22 mouse cellular contexts compared by ENCODE assay signal in genomic region chr5:37221563-37221962, GRCm38 (mm10). TPM values are rescaled to one million over a fixed set of nuclear protein-coding genes. Genes with fewer than 3 reads are reported as not detected.
DNase-seq lines count a peak whose midpoint lies in the region; ATAC-seq and TF ChIP-seq lines count a peak whose summit lies in the region.
"Had no signal": no experiment of that assay in that cellular context is flagged by ENCODE, and none has a peak within 500 bp of the region (broad histone marks: within the 10 kb centered on the region; RNA-seq: fewer than 3 reads in every experiment).

No protein-coding gene starts in this region.

- H3K4me1 ChIP-seq in midbrain, embryonic 11.5 days (ENCODE audit: control insufficient read depth, insufficient read depth, low read length) = 0 out of 2 replicates have a peak, but pooled peaks cover 2% of the 10 kb centered on the region
- H3K4me1 ChIP-seq in midbrain, postnatal 0 days (ENCODE audit: insufficient read depth, low read length) = no peaks in the 10 kb centered on the region
- H3K4me1 ChIP-seq: heart, embryonic 15.5 days; kidney, embryonic 15.5 days; limb, embryonic 12.5 days; liver, embryonic 12.5 days had no signal

- peak overlapping the region; percentile 44 for H3K27ac ChIP-seq in midbrain, embryonic 11.5 days (ENCODE audit: low read depth, low read length)
- H3K27ac ChIP-seq in midbrain, postnatal 0 days (ENCODE audit: low read depth, low read length) = no peak overlapping the region
- H3K27ac ChIP-seq: heart, embryonic 15.5 days; kidney, embryonic 15.5 days; limb, embryonic 12.5 days; liver, embryonic 12.5 days had no signal

- no peak overlapping the region for H3K9ac ChIP-seq in midbrain, embryonic 11.5 days (ENCODE audit: low read length)
- no peak overlapping the region for H3K9ac ChIP-seq in midbrain, postnatal 0 days (replicated peaks; ENCODE audit: low read length, poor library complexity, severe bottlenecking)
- H3K9ac ChIP-seq: heart, embryonic 15.5 days; kidney, embryonic 15.5 days; limb, embryonic 12.5 days; liver, embryonic 12.5 days had no signal

- no peak overlapping the region for H3K4me2 ChIP-seq in midbrain, embryonic 11.5 days
- H3K4me2 ChIP-seq in midbrain, postnatal 0 days (ENCODE audit: low read depth, low read length, poor library complexity, severe bottlenecking) = no peak overlapping the region
- H3K4me2 ChIP-seq: heart, embryonic 15.5 days; kidney, embryonic 15.5 days; limb, embryonic 12.5 days; liver, embryonic 12.5 days had no signal

- H3K27me3 ChIP-seq in midbrain, embryonic 11.5 days (ENCODE audit: control insufficient read depth, insufficient read depth, low read length) = no peaks in the 10 kb centered on the region
- no peaks in the 10 kb centered on the region for H3K27me3 ChIP-seq in midbrain, postnatal 0 days (ENCODE audit: insufficient read depth, low read length)
- H3K27me3 ChIP-seq: kidney, embryonic 15.5 days; liver, embryonic 12.5 days had no signal

- no peaks in the 10 kb centered on the region for H3K9me3 ChIP-seq in midbrain, embryonic 11.5 days (ENCODE audit: control insufficient read depth, low read length)
- no peaks in the 10 kb centered on the region for H3K9me3 ChIP-seq in midbrain, postnatal 0 days (ENCODE audit: low read length)
- H3K9me3 ChIP-seq: heart, embryonic 15.5 days; kidney, embryonic 15.5 days; limb, embryonic 12.5 days; liver, embryonic 12.5 days had no signal

- peak; percentile 52 for DNase-seq in embryo, embryonic 11 days
- no peak for DNase-seq in embryo, embryonic 10 days (ENCODE audit: low spot score)
- peak; percentile 82 for DNase-seq in midbrain, embryonic 11.5 days (ENCODE audit: low spot score, missing footprints)
- no peak for DNase-seq in midbrain, postnatal 0 days (ENCODE audit: low spot score)
- peak; percentile 71 for DNase-seq in mesoderm, embryonic 11.5 days (ENCODE audit: low read depth, low spot score)
- no peak for DNase-seq in lung, postnatal 14 days
- DNase-seq in frontal cortex, postnatal 14 days (ENCODE audit: low spot score in 2 of 2) = no peak
- DNase-seq: adrenal gland, postnatal 14 days; cerebellum, postnatal 10 days; gastrocnemius, postnatal 10 days; heart, postnatal 4 days; lung, adult 2 months; lung, postnatal 4 days; spleen, adult 18-20 months; thymus, postnatal 25 days had no signal

- no peak overlapping the region for H3K4me3 ChIP-seq in midbrain, embryonic 11.5 days (ENCODE audit: low read depth, low read length)
- no peak overlapping the region for H3K4me3 ChIP-seq in midbrain, postnatal 0 days (ENCODE audit: low read depth, low read length)
- H3K4me3 ChIP-seq: heart, embryonic 15.5 days; kidney, embryonic 15.5 days; limb, embryonic 12.5 days; liver, embryonic 12.5 days had no signal

- WGBS in midbrain, embryonic 11.5 days = 60% methylated on average over 6 of the region's 6 CpGs
- WGBS in midbrain, postnatal 0 days = 49% methylated on average over 6 of the region's 6 CpGs

- H3K36me3 ChIP-seq in midbrain, embryonic 11.5 days (ENCODE audit: control insufficient read depth, insufficient read depth, low read length) = no peaks in the 10 kb centered on the region
- H3K36me3 ChIP-seq in midbrain, postnatal 0 days (ENCODE audit: insufficient read depth, low read length) = no peaks in the 10 kb centered on the region
- H3K36me3 ChIP-seq: heart, embryonic 15.5 days; kidney, embryonic 15.5 days; limb, embryonic 12.5 days; liver, embryonic 12.5 days had no signal

- ATAC-seq in midbrain, embryonic 11.5 days (ENCODE audit: low FRiP score) = peak; percentile 52; the same call in 1 of the 2 replicates
- ATAC-seq in midbrain, postnatal 0 days (ENCODE audit: low FRiP score) = no peak
- ATAC-seq: CD4-positive, CD25-positive, alpha-beta regulatory T cell, adult 4 months; intestine, postnatal 0 days; liver, embryonic 12.5 days; Patski had no signal

- TF ChIP-seq CTCF in midbrain, postnatal 0 days (IDR thresholded peaks at IDR 0.05) = no peak

RNA-seq across cellular contexts. Expression of gene Crmp1, which starts 20.2 kb away (rescaled TPM):
- polyA plus RNA-seq in midbrain, embryonic 11.5 days (2014; fragmentation: Nextera tagmentation; extraction: Ambion mirVana) = 272 and 295 TPM in 2 replicates
- total RNA-seq in midbrain, postnatal 0 days (2014; rRNA removed) = 954 and 1,050 TPM in 2 replicates
- 851 and 872 TPM in 2 replicates for polyA plus RNA-seq in midbrain, postnatal 0 days (2015; fragmentation: Nextera tagmentation; extraction: Ambion mirVana)

Comparison
In these comparisons a context has a peak if more than half of its experiments do, and no peak if none do; other contexts are left out.
1. DNase-seq: peak in embryo, embryonic 11 days (single experiment), midbrain, embryonic 11.5 days (single experiment) and mesoderm, embryonic 11.5 days (single experiment); none in embryo, embryonic 10 days (single experiment), midbrain, postnatal 0 days (single experiment), lung, postnatal 14 days (single experiment) and frontal cortex, postnatal 14 days (0 of 2).